Mouse (Mus musculus) granulocyte monocyte progenitor cell, adult 5-6 weeks (primary cell): Measurements from ENCODE around the gene Gm21188. TPM values are rescaled to one million over a fixed set of nuclear protein-coding genes. Genes with fewer than 3 reads are reported as not detected.
A peak's percentile ranks its signal among the peaks of the same experiment; 100 is the strongest.
"Not testable (repeated sequence)": the region's sequence is repeated elsewhere in the genome, so short reads cannot be mapped to it uniquely, and the experiment has no call there.

ENCODE experiments used
- ATAC-seq: replicated peaks from 2 replicates; pipeline ENCODE4 v1.8.0; 2016; ENCODE audit warnings: mild to moderate bottlenecking, moderate TSS enrichment, inconsistent platforms; ENCODE audit not compliant: poor library complexity, severe bottlenecking
- total RNA-seq, 2 experiments: library from RNA; stranded (forward) in 1 of 2; stranded (reverse) in 1 of 2; fragments of 200-712, 200-1000 nt in 1 of 2; fragments of >200 nt in 1 of 2; fragmentation: Nextera tagmentation in 1 of 2; gene quantifications; 2 replicates each; pipeline ENCODE4 v1.2.3; 2014 to 2017

The Gm21188 gene
- total RNA-seq, 2 experiments from 2014 or later: 37.9 to 63.0 TPM

GRCm38 (mm10) chr13:120027368-120027767 lies 24.6 kb downstream of the Gm21188 start:
- ATAC-seq: not testable (repeated sequence)

- ATAC-seq: not testable (repeated sequence)
Observed at GRCm38 (mm10) chr13:120026911-120027310, 25.1 kb downstream of the Gm21188 start, which contains the start of gene Gm36079. Gene Gm36079, minus strand, starts transcription at chr13:120027011.

GRCm38 (mm10) chr13:120026373-120026772 lies 25.6 kb downstream of the Gm21188 start:
- peak; percentile 9; the same call in 1 of the 2 replicates for ATAC-seq

- ATAC-seq: not testable (repeated sequence)
Observed at GRCm38 (mm10) chr13:120025576-120025975, 26.4 kb downstream of the Gm21188 start.

GRCm38 (mm10) chr13:120025004-120025403 lies 27.0 kb downstream of the Gm21188 start:
- ATAC-seq: not testable (repeated sequence)

GRCm38 (mm10) chr13:120024581-120024980 lies 27.4 kb downstream of the Gm21188 start:
- not testable (repeated sequence) for ATAC-seq

GRCm38 (mm10) chr13:120021477-120021876 lies 30.5 kb downstream of the Gm21188 start:
- ATAC-seq: peak; percentile 86

- ATAC-seq: peak; percentile 57
Observed at GRCm38 (mm10) chr13:120015348-120016007, 36.5 kb downstream of the Gm21188 start.

- peak; percentile 26 for ATAC-seq
Observed at GRCm38 (mm10) chr13:120013962-120014361, 38.0 kb downstream of the Gm21188 start.

GRCm38 (mm10) chr13:120013544-120013943 lies 38.5 kb downstream of the Gm21188 start:
- peak; percentile 59 for ATAC-seq

- ATAC-seq: peak; percentile 46
Observed at GRCm38 (mm10) chr13:120010068-120010467, 41.9 kb downstream of the Gm21188 start.

GRCm38 (mm10) chr13:119999215-119999614 lies 52.8 kb downstream of the Gm21188 start:
- peak; percentile 62 for ATAC-seq

GRCm38 (mm10) chr13:119998442-119999086 lies 53.4 kb downstream of the Gm21188 start:
- peak; percentile 89 for ATAC-seq

- ATAC-seq: peak; percentile 88
Observed at GRCm38 (mm10) chr13:119991917-119992496, 60.0 kb downstream of the Gm21188 start.

- peak; percentile 90 for ATAC-seq
Observed at GRCm38 (mm10) chr13:119991264-119991663, 60.7 kb downstream of the Gm21188 start.

Other genes starting within 250 kb of the Gm21188 start
- not detected in 2 replicates for gene AF067063, start 222.0 kb downstream of the Gm21188 start, total RNA-seq (2014; fragmentation: Nextera tagmentation)
- not detected in 2 replicates for gene AF067063, start 222.0 kb downstream of the Gm21188 start, total RNA-seq (2017)
- not detected in 2 replicates for gene D13Ertd608e, start 216.2 kb downstream of the Gm21188 start, total RNA-seq (2014; fragmentation: Nextera tagmentation)
- gene D13Ertd608e, start 216.2 kb downstream of the Gm21188 start, total RNA-seq (2017): not detected in 2 replicates
- not detected in 2 replicates for gene Tcstv1, start 157.4 kb downstream of the Gm21188 start, total RNA-seq (2014; fragmentation: Nextera tagmentation)
- not detected in 2 replicates for gene Tcstv1, start 157.4 kb downstream of the Gm21188 start, total RNA-seq (2017)
- not detected in 2 replicates for gene Gm21761, start 122.9 kb downstream of the Gm21188 start, total RNA-seq (2014; fragmentation: Nextera tagmentation)
- gene Gm21761, start 122.9 kb downstream of the Gm21188 start, total RNA-seq (2017): not detected in 2 replicates
- gene B020031M17Rik, start 101.4 kb downstream of the Gm21188 start, total RNA-seq (2014; fragmentation: Nextera tagmentation): not detected in 2 replicates
- gene B020031M17Rik, start 101.4 kb downstream of the Gm21188 start, total RNA-seq (2017): not detected in 2 replicates
- gene Gm36079, start 25.2 kb downstream of the Gm21188 start, total RNA-seq (2014; fragmentation: Nextera tagmentation): not detected in 2 replicates
- gene Gm36079, start 25.2 kb downstream of the Gm21188 start, total RNA-seq (2017): not detected in 2 replicates
- gene Gm20767, start 88.1 kb upstream of the Gm21188 start, total RNA-seq (2014; fragmentation: Nextera tagmentation): not detected in 2 replicates
- not detected in 2 replicates for gene Gm20767, start 88.1 kb upstream of the Gm21188 start, total RNA-seq (2017)
- gene Gm21818, start 120.2 kb upstream of the Gm21188 start, total RNA-seq (2014; fragmentation: Nextera tagmentation): not detected in 2 replicates
- not detected in 2 replicates for gene Gm21818, start 120.2 kb upstream of the Gm21188 start, total RNA-seq (2017)
- not detected in 2 replicates for gene Gm21762, start 163.8 kb upstream of the Gm21188 start, total RNA-seq (2014; fragmentation: Nextera tagmentation)
- not detected in 2 replicates for gene Gm21762, start 163.8 kb upstream of the Gm21188 start, total RNA-seq (2017)
- gene Gm21731, start 186.9 kb upstream of the Gm21188 start, total RNA-seq (2014; fragmentation: Nextera tagmentation): not detected in 2 replicates
- gene Gm21731, start 186.9 kb upstream of the Gm21188 start, total RNA-seq (2017): not detected in 2 replicates
- not detected in 2 replicates for gene AF067061, start 210.9 kb upstream of the Gm21188 start, total RNA-seq (2014; fragmentation: Nextera tagmentation)
- gene AF067061, start 210.9 kb upstream of the Gm21188 start, total RNA-seq (2017): not detected in 2 replicates
- gene BC147527, start 248.2 kb upstream of the Gm21188 start, total RNA-seq (2014; fragmentation: Nextera tagmentation): 4.1 and 10.2 TPM in 2 replicates
- 13.6 and 38.4 TPM in 2 replicates for gene BC147527, start 248.2 kb upstream of the Gm21188 start, total RNA-seq (2017)